Mouse (Mus musculus) activated CD4-positive, CD25-positive, alpha-beta regulatory T cell, adult 9 weeks (primary cell): ENCODE data around the gene Hnrnpf. TPM values are rescaled to one million over a fixed set of nuclear protein-coding genes. Genes with fewer than 3 reads are reported as not detected.

Experiments used
- polyA plus RNA-seq: library from polyadenylated mRNA; unstranded; fragments of 100-300 nt; shearing (Covaris generic); gene quantifications from one replicate; pipeline ENCODE4 v1.2.1, GENCODE M21; 2017

Hnrnpf gene
- 1,352 TPM for polyA plus RNA-seq

DNA sequence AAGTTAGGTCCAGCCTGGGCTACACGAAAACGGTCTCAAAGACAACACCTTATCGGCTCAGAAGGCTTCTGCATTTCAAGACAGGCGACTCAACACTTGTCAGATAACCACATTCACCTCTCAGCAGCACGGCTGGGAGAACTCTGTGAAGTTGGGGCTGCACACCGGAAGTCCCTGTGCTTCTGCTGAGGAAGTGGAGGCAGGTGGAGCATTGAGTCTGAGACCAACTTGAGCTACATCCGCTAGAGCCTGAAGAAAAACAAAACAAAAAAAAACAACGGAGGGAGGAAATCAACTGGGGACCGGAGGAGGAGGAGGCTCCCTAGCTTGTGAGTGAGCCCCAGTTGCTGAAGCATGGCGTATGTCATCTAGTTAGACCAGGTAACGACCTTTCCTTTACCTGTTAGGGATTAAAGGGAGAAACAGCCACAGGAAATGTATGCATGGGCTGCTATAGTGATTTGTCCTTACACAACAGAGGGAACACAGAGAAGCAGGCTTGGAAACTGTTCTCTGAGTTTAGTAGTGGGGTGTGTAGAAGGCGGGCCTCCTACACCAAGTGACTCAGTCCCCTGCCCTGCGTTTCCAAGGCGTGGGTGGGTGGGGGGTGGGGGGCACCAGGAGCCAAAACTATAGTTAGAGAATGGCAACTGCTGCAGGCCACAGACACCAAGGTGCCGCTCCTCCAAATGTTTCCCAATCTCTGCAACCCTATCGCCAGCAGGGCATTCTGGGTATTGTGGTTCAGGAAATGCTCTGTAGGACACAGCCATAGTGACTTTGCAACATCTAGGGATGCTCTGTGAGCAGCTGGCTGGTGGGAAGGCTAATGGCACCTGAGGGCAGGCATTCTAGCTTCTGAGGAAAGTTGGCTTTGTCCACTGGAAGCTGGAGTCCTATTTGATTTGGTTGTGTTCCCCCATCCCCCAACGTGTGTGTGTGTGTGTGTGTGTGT lies at the start of gene Hnrnpf:
Hnrnpf (plus strand) TSS at position 199 of the 955 bp plus-strand sequence.

DNA sequence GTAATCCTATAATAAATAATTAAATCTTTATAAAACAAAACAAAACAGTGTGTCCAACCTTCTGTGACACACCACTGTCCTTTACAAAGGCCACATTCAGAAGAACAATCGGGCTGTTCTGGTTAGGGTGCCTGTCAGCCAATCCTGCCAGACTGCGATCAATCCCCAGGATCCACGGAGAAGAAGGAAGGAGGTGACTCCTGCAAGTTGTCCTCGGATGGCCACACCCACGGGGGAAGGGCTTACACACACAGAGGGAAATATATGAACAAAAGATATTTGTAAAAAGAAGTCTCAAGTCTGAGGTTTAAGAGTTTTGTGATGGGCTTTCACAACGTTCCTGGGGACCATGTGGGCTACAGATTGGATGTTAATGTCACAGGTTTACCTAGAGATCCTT lies 38.3 kb upstream of the Hnrnpf start, which contains the start of gene Zfp239:
Zfp239 (plus strand) TSS at position 253 of the 400 bp plus-strand sequence.

DNA sequence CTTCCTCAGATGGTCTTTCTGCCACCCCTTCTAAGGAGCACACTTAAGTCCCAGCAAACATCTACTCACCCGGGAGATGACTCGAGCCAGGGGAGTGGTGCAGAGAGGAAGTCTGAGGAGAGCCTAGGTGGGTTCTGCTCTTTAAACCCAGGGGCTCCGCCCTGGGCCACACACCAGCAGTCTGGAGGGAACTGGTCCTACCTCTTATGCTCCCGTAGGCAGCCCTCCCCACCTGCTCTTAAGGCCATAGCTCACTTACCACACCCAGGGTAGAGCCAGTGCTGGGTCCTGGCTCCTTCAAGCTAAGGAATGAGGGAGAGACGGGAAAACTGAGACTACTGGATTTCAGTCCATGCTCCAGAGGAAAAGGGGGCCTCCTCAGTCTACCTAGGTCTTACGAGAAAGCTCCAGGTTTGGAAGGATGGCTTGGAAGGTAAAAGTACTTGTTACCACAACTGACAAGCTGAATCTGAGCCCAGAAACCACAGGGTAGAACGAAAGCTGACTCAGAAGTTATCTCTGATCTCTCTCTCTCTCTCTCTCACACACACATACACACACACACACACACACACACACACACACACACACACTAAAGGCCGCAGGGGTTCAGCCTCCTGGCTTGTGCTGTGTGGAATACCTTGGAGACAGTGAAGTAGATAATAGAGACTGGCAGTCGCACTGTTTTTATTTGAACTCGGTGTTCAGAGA lies 37.3 kb downstream of the Hnrnpf start, which contains the start of gene Fxyd4:
Fxyd4 (minus strand) TSS at position 471 of the 711 bp plus-strand sequence.

Other genes with a start within 250 kb of the Hnrnpf start
- gene Zfp637, start 59.1 kb upstream of the Hnrnpf start, polyA plus RNA-seq, result 28.3 TPM
- gene Zfp239, start 38.2 kb upstream of the Hnrnpf start, polyA plus RNA-seq, result 2.8 TPM
- gene Fxyd4, start 37.4 kb downstream of the Hnrnpf start, polyA plus RNA-seq, result 1.3 TPM
- gene Rasgef1a, start 111.1 kb downstream of the Hnrnpf start, polyA plus RNA-seq, result 11.6 TPM
- gene Csgalnact2, start 238.8 kb downstream of the Hnrnpf start, polyA plus RNA-seq, result 7.3 TPM